Mouse (Mus musculus): ENCODE measurements around the gene Cfh.
"Not testable (repeated sequence)": the region's sequence is repeated elsewhere in the genome, so short reads cannot be mapped to it uniquely, and the experiment has no call there.

Gene Cfh

DNA sequence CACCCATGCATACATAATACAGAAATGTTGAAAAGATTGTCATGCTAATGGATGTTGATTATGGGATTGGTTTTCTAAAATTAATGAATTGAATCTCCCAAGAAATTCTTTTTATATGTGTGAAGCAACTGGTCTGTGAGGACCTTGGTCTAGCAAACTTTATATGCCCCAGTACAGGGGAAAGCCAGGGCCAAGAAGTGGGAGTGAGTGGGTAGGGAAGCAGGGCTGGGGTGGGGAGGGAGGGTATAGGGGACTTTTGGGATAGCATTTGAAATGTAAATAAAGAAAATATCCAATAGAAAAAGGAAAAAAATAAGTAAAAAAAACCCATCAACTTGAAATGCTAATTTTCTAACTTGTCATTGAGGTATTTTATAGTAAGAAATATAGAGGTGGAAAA, at the start of gene Cfh:
Gene Cfh, minus strand, starts transcription at position 101 of the 400 bp plus-strand sequence.
- not testable (repeated sequence) for DNase-seq (ENCODE audit: extremely low spot score, low spot score)

DNA sequence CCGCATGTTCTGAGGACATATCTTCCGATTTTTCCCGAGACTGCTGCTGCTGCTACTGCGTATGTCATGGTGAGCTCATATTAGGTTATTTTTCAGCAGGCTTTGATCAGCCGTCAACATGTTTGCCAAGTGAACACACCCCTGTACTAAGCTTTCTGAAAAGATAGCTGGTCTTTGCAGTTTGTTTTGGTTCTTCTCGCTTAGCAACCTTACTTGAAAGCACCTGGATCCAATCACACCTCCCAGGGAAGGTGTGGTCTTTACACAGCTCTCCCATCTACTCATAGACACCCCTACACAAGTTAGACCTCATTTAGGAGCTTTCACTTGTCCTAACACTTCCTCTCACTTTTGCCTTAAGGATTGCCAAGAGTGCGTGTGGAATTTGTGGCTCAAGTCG, 43.1 kb upstream of the Cfh start:
- DNase-seq (ENCODE audit: extremely low spot score, low spot score) = no peak

- no peak for DNase-seq (ENCODE audit: extremely low spot score, low spot score)
Observed at GRCm38 (mm10) chr1:140225221-140225620, 41.7 kb upstream of the Cfh start.

DNA sequence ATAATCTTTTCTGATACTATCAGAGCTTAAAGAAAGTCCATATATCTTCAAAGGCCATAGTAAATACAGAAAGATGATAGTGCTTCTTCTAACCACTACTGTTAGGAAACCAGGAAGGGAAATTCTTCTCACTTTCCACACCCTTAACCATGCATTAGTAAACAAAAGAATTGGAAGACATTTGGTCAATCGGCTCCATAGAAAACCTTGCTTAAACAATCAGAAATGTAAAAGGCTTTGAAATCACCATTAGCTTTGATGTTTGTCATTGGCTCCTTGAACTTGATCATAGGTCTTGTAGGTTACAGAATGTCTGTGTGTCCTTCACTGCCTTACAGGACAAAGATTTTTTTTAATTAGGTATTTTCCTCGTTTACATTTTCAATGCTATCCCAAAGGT, 21.8 kb upstream of the Cfh start:
- no peak for DNase-seq (ENCODE audit: extremely low spot score, low spot score)

- not testable (repeated sequence) for DNase-seq (ENCODE audit: extremely low spot score, low spot score)
Observed at GRCm38 (mm10) chr1:140188500-140188899, 4.9 kb upstream of the Cfh start.

GRCm38 (mm10) chr1:140183208-140183607, 356 bp downstream of the Cfh start:
- DNase-seq (ENCODE audit: extremely low spot score, low spot score) = no peak

- DNase-seq (ENCODE audit: extremely low spot score, low spot score) = no peak
Observed at GRCm38 (mm10) chr1:140180125-140180524, 3.4 kb downstream of the Cfh start.

DNA sequence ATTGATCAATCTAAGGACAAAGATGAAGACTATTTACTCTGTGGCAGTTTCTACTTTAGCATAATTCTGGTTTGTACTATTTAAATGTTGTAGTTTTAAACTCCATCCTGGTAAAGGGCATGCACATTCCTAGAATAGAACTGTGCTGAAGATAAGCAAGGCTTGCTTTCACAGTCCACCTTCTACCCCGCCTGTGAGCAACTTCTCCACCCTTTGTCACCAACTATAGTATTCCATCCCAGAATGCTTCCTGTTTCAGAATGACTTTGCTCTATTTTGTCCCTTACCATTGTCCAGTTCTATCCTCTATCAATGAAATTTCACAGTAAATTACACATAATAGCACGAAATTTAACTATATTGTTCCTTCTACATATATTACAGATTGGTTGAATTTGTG, 8.1 kb downstream of the Cfh start:
- DNase-seq (ENCODE audit: extremely low spot score, low spot score) = no peak

DNA sequence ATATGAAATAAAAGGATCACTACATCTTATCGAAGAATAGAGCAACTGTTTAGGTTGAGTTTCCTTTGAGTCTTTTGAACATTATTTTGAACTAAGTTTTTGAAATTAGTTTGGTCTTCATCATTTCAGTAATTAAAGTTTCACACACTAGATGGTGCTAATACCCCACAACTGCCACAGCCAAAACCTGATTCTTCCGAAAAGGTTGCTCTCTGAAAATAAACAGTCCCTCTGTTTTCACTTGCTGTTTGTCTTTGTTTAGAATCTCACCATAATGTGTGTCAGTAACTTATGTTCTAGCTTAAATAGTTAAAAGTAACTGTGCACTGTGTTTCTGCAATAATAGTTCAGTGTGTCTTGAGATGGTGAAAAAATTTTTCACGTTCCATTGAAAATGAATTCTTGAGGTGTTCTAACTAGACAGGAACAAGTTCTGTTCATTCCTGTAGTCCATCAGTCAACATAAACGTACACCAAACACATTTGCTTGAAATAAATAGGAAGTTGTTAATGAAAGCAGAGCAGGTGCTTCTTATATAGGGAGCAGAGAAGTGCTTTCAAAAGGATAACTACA, 11.9 kb downstream of the Cfh start:
- DNase-seq (ENCODE audit: extremely low spot score, low spot score) = no peak

GRCm38 (mm10) chr1:140158970-140159369, 24.6 kb downstream of the Cfh start:
- no peak for DNase-seq (ENCODE audit: extremely low spot score, low spot score)

GRCm38 (mm10) chr1:140069471-140069870, 114.1 kb downstream of the Cfh start:
- DNase-seq (ENCODE audit: extremely low spot score, low spot score) = no peak
